Mouse (Mus musculus): Measurements from ENCODE around the gene Gabbr1. TPM values are rescaled to one million over a fixed set of nuclear protein-coding genes. Genes with fewer than 3 reads are reported as not detected.

Gene Gabbr1
- polyA plus RNA-seq, 1 experiment from 2014 or later: 8.1 TPM

- Histone ChIP-seq H3K27ac (ENCODE audit: low read depth, low read length) (no peak overlapping the region), H3K36me3 (ENCODE audit: control insufficient read depth, insufficient read depth, low read length) (peaks cover 90% of the 10 kb centered on the region), H3K4me2 (replicated peaks; ENCODE audit: low read depth, low read length) (no peak overlapping the region), H3K4me1 (ENCODE audit: control insufficient read depth, insufficient read depth, low read length) (no peaks in the 10 kb centered on the region), H3K27me3 (ENCODE audit: control insufficient read depth, insufficient read depth, low read length) (no peaks in the 10 kb centered on the region), H3K4me3 (ENCODE audit: low read length) (no peak overlapping the region), H3K9me3 (ENCODE audit: control insufficient read depth, low read length) (no peaks in the 10 kb centered on the region), H3K9ac (ENCODE audit: low read depth, low read length) (no peak overlapping the region)
- 93% methylated on average over 11 of the region's 11 CpGs for WGBS
- ATAC-seq (ENCODE audit: low FRiP score, low TSS enrichment): no peak
Measured at GRCm38 (mm10) chr17:37063686-37064495, 18.1 kb downstream of the Gabbr1 start.

DNA sequence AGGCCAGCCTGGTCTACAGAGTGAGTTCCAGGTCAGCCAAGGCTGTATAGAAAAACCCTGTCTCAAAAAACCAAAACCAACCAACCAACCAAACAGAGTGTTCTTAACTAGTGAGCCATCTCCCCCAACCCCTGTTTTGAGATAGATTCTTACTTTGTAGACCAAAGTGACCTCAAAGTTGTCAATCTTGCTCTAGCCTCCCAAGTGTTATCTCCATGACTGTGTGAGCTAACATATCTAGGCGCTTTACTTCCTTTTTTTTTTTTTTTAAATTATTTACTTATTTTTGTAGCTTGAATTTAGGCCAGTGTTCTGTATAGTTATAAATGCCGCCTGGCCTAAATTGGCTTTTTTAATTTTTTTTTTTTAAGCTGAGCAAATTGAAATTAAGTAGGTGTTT lies 20.2 kb downstream of the Gabbr1 start:
- H3K9me3 ChIP-seq (ENCODE audit: control insufficient read depth, low read length): no peaks in the 10 kb centered on the region
- 96% methylated on average over 2 of the region's 2 CpGs for WGBS
- no peak overlapping the region for H3K4me2 ChIP-seq (replicated peaks; ENCODE audit: low read depth, low read length)
- no peak overlapping the region for H3K27ac ChIP-seq (ENCODE audit: low read depth, low read length)
- no peak overlapping the region for H3K9ac ChIP-seq (ENCODE audit: low read depth, low read length)
- ATAC-seq (ENCODE audit: low FRiP score, low TSS enrichment): no peak
- no peaks in the 10 kb centered on the region for H3K4me1 ChIP-seq (ENCODE audit: control insufficient read depth, insufficient read depth, low read length)
- H3K4me3 ChIP-seq (ENCODE audit: low read length): no peak overlapping the region
- H3K27me3 ChIP-seq (ENCODE audit: control insufficient read depth, insufficient read depth, low read length): no peaks in the 10 kb centered on the region
- H3K36me3 ChIP-seq (ENCODE audit: control insufficient read depth, insufficient read depth, low read length): peaks cover 91% of the 10 kb centered on the region

- WGBS: 90% methylated on average over 1 of the region's 1 CpGs
- Histone ChIP-seq H3K9ac (ENCODE audit: low read depth, low read length) (no peak overlapping the region), H3K27me3 (ENCODE audit: control insufficient read depth, insufficient read depth, low read length) (no peaks in the 10 kb centered on the region), H3K4me1 (ENCODE audit: control insufficient read depth, insufficient read depth, low read length) (no peaks in the 10 kb centered on the region), H3K4me2 (replicated peaks; ENCODE audit: low read depth, low read length) (no peak overlapping the region), H3K4me3 (ENCODE audit: low read length) (no peak overlapping the region), H3K27ac (ENCODE audit: low read depth, low read length) (no peak overlapping the region), H3K36me3 (ENCODE audit: control insufficient read depth, insufficient read depth, low read length) (peaks cover 87% of the 10 kb centered on the region), H3K9me3 (ENCODE audit: control insufficient read depth, low read length) (no peaks in the 10 kb centered on the region)
- no peak for ATAC-seq (ENCODE audit: low FRiP score, low TSS enrichment)
Measured at GRCm38 (mm10) chr17:37067861-37068260, 22.1 kb downstream of the Gabbr1 start.

DNA sequence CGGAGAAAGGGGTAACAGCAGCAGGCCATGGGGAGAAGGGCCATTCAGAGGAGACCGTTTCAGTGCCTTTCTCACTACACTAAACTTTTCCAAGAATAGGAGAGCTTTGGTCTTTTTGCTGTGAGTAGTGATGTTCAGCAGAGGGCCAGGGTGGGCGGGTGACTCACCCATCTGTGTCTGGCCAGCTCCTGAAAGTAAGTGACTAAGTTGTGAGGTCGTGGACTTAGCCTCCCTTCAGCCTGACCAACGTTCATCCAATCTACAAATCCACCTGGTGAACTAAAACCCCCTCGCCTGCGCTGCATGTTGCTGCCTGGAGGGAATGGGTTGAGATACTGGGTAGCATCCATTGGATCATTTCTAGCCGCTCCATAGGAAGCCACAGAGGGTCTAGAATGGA lies 24.4 kb downstream of the Gabbr1 start:
- H3K36me3 ChIP-seq (ENCODE audit: control insufficient read depth, insufficient read depth, low read length): peaks cover 83% of the 10 kb centered on the region
- 92% methylated on average over 8 of the region's 8 CpGs for WGBS
- ATAC-seq (ENCODE audit: low FRiP score, low TSS enrichment): no peak

GRCm38 (mm10) chr17:37072080-37072729 lies 26.4 kb downstream of the Gabbr1 start:
- H3K27ac ChIP-seq (ENCODE audit: low read depth, low read length): no peak overlapping the region
- no peak overlapping the region for H3K9ac ChIP-seq (ENCODE audit: low read depth, low read length)
- ATAC-seq (ENCODE audit: low FRiP score, low TSS enrichment): no peak
- no peaks in the 10 kb centered on the region for H3K4me1 ChIP-seq (ENCODE audit: control insufficient read depth, insufficient read depth, low read length)
- peaks cover 68% of the 10 kb centered on the region for H3K36me3 ChIP-seq (ENCODE audit: control insufficient read depth, insufficient read depth, low read length)
- H3K4me3 ChIP-seq (ENCODE audit: low read length): no peak overlapping the region
- H3K27me3 ChIP-seq (ENCODE audit: control insufficient read depth, insufficient read depth, low read length): no peaks in the 10 kb centered on the region
- H3K4me2 ChIP-seq (replicated peaks; ENCODE audit: low read depth, low read length): no peak overlapping the region
- no peaks in the 10 kb centered on the region for H3K9me3 ChIP-seq (ENCODE audit: control insufficient read depth, low read length)
- 88% methylated on average over 12 of the region's 12 CpGs for WGBS

More for the DNA sequence above, 24.4 kb downstream of the Gabbr1 start:
- Histone ChIP-seq H3K4me2 (replicated peaks; ENCODE audit: low read depth, low read length) (no peak overlapping the region), H3K4me3 (ENCODE audit: low read length) (no peak overlapping the region), H3K27me3 (ENCODE audit: control insufficient read depth, insufficient read depth, low read length) (no peaks in the 10 kb centered on the region), H3K9me3 (ENCODE audit: control insufficient read depth, low read length) (no peaks in the 10 kb centered on the region), H3K27ac (ENCODE audit: low read depth, low read length) (no peak overlapping the region), H3K4me1 (ENCODE audit: control insufficient read depth, insufficient read depth, low read length) (no peaks in the 10 kb centered on the region), H3K9ac (ENCODE audit: low read depth, low read length) (no peak overlapping the region)

DNA sequence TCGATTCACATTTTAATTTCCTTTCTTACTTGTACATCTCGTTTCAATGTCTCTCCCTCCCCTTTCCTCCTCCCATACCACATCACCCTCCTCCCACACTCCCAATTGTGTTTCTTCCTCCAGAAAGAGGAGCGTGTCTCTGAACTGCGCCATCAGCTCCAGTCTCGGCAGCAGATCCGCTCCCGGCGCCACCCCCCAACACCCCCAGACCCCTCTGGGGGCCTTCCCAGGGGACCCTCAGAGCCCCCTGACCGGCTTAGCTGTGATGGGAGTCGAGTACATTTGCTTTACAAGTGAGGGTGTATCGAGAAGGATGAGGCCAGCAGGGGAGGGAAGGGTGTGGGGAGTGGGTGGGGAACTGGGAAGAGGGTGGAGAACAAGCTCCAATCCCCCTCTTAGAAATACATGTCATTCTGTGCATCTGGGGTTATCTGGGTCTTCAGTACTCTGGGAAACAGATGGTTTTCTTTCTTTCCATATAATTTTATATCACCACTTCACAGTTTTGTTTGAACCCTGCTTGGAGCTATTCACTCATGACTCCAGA lies 27.0 kb downstream of the Gabbr1 start:
- Histone ChIP-seq H3K4me3 (ENCODE audit: low read length) (no peak overlapping the region), H3K9ac (ENCODE audit: low read depth, low read length) (no peak overlapping the region), H3K27me3 (ENCODE audit: control insufficient read depth, insufficient read depth, low read length) (no peaks in the 10 kb centered on the region), H3K27ac (ENCODE audit: low read depth, low read length) (no peak overlapping the region), H3K4me1 (ENCODE audit: control insufficient read depth, insufficient read depth, low read length) (no peaks in the 10 kb centered on the region), H3K4me2 (replicated peaks; ENCODE audit: low read depth, low read length) (no peak overlapping the region), H3K36me3 (ENCODE audit: control insufficient read depth, insufficient read depth, low read length) (peaks cover 62% of the 10 kb centered on the region), H3K9me3 (ENCODE audit: control insufficient read depth, low read length) (no peaks in the 10 kb centered on the region)
- WGBS: 59% methylated on average over 11 of the region's 11 CpGs
- ATAC-seq (ENCODE audit: low FRiP score, low TSS enrichment): no peak

- H3K27ac ChIP-seq (ENCODE audit: low read depth, low read length): no peak overlapping the region
- H3K9me3 ChIP-seq (ENCODE audit: control insufficient read depth, low read length): no peaks in the 10 kb centered on the region
- WGBS: 90% methylated on average over 6 of the region's 6 CpGs
- H3K4me2 ChIP-seq (replicated peaks; ENCODE audit: low read depth, low read length): no peak overlapping the region
- H3K27me3 ChIP-seq (ENCODE audit: control insufficient read depth, insufficient read depth, low read length): no peaks in the 10 kb centered on the region
- ATAC-seq (ENCODE audit: low FRiP score, low TSS enrichment): no peak
- H3K4me1 ChIP-seq (ENCODE audit: control insufficient read depth, insufficient read depth, low read length): no peaks in the 10 kb centered on the region
- no peak overlapping the region for H3K4me3 ChIP-seq (ENCODE audit: low read length)
- no peak overlapping the region for H3K9ac ChIP-seq (ENCODE audit: low read depth, low read length)
- peaks cover 43% of the 10 kb centered on the region for H3K36me3 ChIP-seq (ENCODE audit: control insufficient read depth, insufficient read depth, low read length)
Measured at GRCm38 (mm10) chr17:37075181-37075580, 29.4 kb downstream of the Gabbr1 start.

DNA sequence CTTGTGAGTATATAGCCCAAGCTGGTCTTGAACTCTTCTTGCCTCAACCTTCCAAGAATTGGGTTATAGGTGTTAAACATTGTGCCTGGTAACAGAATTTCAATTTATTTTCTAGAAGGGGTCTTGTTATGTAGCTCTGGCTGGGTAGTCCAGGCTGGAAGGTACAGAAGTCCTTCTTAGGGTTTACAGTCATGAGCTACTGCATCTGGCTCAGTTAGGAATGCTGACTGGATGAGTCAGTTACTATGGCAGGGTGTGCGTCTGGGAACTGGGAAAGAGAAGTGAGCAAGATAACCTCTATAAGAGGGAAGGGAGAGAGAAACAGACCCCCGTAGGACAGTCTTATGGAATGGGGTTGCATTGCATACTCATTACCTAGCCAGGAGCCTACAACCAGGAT lies 30.0 kb downstream of the Gabbr1 start:
- H3K36me3 ChIP-seq (ENCODE audit: control insufficient read depth, insufficient read depth, low read length): peaks cover 37% of the 10 kb centered on the region
- H3K9ac ChIP-seq (ENCODE audit: low read depth, low read length): no peak overlapping the region
- no peaks in the 10 kb centered on the region for H3K9me3 ChIP-seq (ENCODE audit: control insufficient read depth, low read length)
- H3K4me2 ChIP-seq (replicated peaks; ENCODE audit: low read depth, low read length): no peak overlapping the region
- H3K4me3 ChIP-seq (ENCODE audit: low read length): no peak overlapping the region
- no peaks in the 10 kb centered on the region for H3K27me3 ChIP-seq (ENCODE audit: control insufficient read depth, insufficient read depth, low read length)
- 78% methylated on average over 2 of the region's 2 CpGs for WGBS
- no peak for ATAC-seq (ENCODE audit: low FRiP score, low TSS enrichment)
- H3K27ac ChIP-seq (ENCODE audit: low read depth, low read length): no peak overlapping the region
- no peaks in the 10 kb centered on the region for H3K4me1 ChIP-seq (ENCODE audit: control insufficient read depth, insufficient read depth, low read length)

DNA sequence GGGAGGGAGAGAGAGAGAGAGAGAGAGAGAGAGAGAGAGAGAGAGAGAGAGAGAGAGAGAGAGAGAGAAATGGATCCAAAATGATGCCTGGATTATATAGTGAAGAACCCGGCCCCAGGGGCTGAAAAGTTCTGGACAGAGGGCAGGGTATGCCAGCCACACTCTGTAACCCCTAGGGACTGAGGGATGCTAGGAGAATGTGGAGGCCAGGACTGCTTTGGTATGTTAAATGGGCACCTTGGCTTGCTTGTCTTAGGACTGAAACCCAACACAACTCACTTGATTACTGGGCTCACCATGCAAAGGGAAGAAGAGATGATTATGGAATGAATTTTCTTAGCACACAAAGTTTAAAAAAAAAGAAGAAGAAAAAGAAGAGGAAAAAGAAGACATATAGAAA lies 32.4 kb downstream of the Gabbr1 start:
- no peak overlapping the region for H3K27ac ChIP-seq (ENCODE audit: low read depth, low read length)

More for the DNA sequence above, 32.4 kb downstream of the Gabbr1 start:
- Histone ChIP-seq H3K4me3 (ENCODE audit: low read length) (no peak overlapping the region), H3K4me2 (replicated peaks; ENCODE audit: low read depth, low read length) (no peak overlapping the region), H3K36me3 (ENCODE audit: control insufficient read depth, insufficient read depth, low read length) (peaks cover 19% of the 10 kb centered on the region; the same call in 1 of the 2 replicates), H3K27me3 (ENCODE audit: control insufficient read depth, insufficient read depth, low read length) (no peaks in the 10 kb centered on the region), H3K4me1 (ENCODE audit: control insufficient read depth, insufficient read depth, low read length) (no peaks in the 10 kb centered on the region), H3K9ac (ENCODE audit: low read depth, low read length) (no peak overlapping the region), H3K9me3 (ENCODE audit: control insufficient read depth, low read length) (no peaks in the 10 kb centered on the region)
- no peak for ATAC-seq (ENCODE audit: low FRiP score, low TSS enrichment)
- 68% methylated on average over 1 of the region's 1 CpGs for WGBS
